Mouse (Mus musculus) stomach, postnatal 0 days (tissue): ENCODE data around the gene Rmnd1.

Experiments
- CTCF ChIP-seq: IDR thresholded peaks from 2 replicates; pipeline ENCODE4 v1.5.1; 2016; ENCODE audit warnings: antibody characterized with exemption, low read depth, mild to moderate bottlenecking, moderate library complexity
- EP300 ChIP-seq: optimal IDR thresholded peaks from 2 replicates; pipeline ENCODE3; 2016; ENCODE audit warnings: antibody characterized with exemption

DNA sequence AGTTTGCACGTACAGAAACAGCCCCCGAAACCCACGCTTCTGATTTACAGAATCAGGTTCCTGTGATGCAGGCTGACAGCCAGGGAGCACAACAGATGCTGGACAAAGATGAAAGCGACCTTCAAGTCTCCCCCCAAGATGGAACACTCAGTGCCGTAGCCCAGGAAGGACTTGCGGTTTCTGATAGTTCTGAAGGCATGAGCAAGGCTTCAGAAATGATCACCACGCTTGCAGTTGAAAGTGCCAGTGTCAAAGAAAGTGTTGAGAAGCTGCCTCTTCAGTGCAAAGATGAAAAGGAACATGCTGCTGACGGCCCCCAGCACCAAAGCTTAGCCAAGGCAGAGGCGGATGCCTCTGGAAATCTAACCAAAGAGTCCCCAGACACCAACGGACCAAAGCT is 74.8 kb downstream of the Rmnd1 start:
- TF ChIP-seq EP300: no peak
- no peak for TF ChIP-seq CTCF
